Mouse (Mus musculus) heart, postnatal 10 days (tissue): Measurements from ENCODE around the gene Dnah2. TPM values are rescaled to one million over a fixed set of nuclear protein-coding genes. Genes with fewer than 3 reads are reported as not detected.
A peak's percentile ranks its signal among the peaks of the same experiment; 100 is the strongest.
"Not testable (repeated sequence)": the region's sequence is repeated elsewhere in the genome, so short reads cannot be mapped to it uniquely, and the experiment has no call there.

Experiments used
- DNase-seq, 2 experiments: peaks; one replicate each; pipeline ENCODE4 v3.0.0; 2021
- intact Hi-C: fragments of 180-260 bp; cut with DNase I; formaldehyde crosslinking; loops from one replicate; pipeline ENCODE4 v1.15.1; 2025
- total RNA-seq, 2 experiments: library from RNA; stranded (reverse); gene quantifications; 2 replicates each; pipeline ENCODE4 v1.2.3; 2021

The Dnah2 gene
- total RNA-seq, 2 experiments from 2014 or later, result 0.02 to 0.10 TPM

DNA sequence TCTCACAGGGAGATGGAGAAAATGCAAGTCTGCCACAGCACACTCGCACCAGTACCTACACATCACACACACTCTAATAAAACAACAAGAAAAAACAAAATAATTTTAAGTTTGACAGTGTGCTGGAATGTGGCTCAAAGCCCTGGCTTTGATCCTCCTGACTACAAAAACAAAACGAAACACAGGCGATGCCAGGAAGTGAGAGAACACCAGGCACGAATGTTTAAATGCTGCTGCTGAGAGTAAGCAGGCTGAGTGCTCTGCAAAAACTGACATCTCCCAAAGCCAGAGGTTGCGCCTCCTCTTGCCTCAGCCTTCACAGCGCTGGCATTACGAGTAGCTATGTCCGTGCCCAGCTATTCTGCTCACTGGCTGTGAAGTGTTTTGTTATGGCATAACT lies 16.2 kb upstream of the Dnah2 start:
- intact Hi-C loops, result no loop called here

DNA sequence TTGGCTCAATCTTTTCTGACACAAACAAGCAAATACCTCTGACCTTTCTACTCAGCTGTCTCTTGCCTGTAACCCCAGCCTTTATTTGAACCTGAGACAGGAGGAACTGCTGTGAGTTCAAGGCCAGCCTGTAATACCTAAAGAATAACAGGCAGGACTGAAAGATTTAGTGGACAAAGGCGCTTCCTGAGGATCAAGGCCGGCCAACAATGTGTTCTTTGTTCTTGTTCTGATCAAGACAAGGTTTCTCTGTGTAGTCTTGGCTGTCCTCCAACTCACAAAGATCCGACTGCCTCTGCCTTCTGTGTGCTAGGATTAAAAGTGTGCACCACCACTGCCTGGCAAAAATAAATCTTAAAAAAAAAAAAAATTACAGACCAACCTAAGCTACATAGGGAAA lies 15.5 kb upstream of the Dnah2 start:
- intact Hi-C loops, result no loop called here
- no peak for DNase-seq

More for the DNA sequence above, 16.2 kb upstream of the Dnah2 start:
- DNase-seq, result no peak

DNA sequence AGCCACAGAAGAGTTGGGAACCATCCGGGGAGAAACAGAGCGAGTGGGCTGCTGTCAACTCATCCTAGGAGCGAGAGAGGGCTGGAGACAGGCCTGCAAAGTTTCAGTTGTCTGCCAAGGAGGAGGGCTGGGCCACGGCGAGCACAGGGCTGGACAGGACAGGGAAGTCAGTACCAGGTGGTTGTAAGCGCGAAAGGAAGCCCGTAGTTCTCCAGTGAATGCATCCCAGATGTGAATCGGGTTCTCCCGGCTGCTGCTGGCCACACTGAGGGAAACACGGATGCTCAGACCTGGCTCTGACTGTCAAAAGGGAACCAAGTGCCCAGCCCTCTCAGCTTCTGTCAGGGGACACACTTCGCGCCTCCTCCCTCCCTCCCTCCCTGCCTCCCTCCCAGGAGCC lies 14.5 kb upstream of the Dnah2 start:
- DNase-seq, result no peak

DNA sequence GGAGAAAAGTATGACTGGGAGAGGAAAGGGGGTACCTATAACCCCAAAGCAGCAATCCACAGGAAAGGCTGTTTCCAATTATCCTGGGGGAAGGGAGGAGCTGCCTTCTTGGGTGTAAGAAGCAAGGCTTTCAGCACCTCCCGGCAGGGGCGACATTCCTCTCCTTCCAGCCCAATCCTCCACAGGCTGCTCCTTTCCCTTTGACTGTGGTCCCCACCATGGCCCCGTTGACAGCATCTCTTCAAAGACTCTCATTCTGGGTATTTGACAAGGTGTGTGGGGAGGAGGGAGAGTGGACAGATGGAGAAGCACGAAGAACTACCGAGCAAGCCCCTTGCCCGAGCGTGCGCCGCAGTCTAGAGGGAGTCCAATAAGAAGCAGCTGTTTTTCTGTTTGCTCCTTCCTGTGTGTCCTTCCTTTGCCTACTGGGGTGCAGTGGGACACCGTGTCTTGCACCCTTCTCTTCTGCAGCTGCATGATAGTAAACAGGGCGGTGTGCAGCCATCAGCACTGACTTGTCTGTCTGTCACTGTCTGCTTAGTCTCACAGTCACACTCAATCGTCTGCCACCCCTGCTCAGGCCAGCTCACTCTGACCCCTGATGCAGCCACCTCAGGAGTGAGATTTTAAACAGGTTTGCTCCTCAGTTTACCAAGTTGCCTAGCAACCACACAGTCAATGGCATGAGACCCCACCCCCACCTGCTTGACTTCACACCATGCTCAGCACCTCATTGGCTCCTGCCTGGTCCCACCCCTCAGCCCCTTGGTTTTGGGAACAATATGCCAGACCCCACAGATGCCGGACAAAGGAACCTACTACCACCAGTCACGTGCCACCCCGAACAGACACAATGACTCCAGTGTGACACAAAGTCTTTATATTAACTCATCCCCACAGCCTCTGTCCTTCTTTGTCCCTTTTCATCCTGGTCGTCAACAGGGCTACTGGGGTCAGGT lies 12.3 kb upstream of the Dnah2 start:
- intact Hi-C loops, result no loop called here
- DNase-seq, result no peak

More for the DNA sequence above, 14.5 kb upstream of the Dnah2 start:
- intact Hi-C loops, result no loop called here

DNA sequence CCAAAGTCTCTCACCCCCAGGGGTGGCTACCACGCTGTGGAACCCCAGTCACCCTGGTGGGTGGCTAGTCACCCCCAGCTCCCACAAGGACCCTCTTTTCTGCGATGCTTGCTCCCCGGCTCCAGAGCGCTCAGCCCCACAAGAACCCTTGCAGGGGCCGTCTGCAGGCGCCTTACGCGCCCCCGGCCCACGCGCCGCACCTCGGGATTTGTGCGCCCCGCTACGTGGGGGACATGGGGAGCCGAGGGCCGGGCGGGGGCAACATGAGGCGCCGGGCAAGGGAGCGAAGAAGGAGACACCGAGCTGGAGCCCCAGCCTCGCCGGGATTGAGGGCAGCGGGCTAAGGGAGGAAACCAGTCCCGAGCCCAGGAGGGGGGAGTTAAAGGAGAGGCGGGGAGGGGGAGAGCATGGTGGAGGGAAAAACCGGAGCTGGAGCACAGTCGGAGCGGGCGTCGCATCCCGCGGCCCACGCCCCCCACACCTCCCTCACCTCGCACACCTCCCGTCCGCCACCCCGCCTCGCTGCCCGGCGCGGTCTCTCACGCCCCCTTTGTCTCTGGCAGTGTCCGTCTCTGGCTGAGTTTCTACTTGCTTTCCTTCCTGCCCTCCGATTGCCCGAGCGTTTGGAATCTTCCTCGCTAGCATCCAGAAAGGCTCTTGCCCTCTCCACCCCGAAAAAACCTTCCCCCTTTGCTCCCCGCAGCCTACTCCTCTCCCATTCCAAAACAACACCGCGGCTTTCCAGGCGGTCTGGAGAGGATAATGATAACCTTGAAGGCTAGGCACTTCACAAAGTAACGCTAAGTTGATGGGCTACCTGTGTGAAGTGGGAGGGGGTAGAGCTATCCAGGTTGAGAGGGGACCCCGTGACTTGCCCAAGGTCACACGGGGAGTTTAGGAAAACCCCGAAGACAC lies 11.2 kb upstream of the Dnah2 start, which contains the start of gene Efnb3:
Efnb3 (minus strand) TSS at position 355 of the 915 bp plus-strand sequence.
- intact Hi-C loops, result no loop called here
- DNase-seq, result peak; percentile 55 to 67

DNA sequence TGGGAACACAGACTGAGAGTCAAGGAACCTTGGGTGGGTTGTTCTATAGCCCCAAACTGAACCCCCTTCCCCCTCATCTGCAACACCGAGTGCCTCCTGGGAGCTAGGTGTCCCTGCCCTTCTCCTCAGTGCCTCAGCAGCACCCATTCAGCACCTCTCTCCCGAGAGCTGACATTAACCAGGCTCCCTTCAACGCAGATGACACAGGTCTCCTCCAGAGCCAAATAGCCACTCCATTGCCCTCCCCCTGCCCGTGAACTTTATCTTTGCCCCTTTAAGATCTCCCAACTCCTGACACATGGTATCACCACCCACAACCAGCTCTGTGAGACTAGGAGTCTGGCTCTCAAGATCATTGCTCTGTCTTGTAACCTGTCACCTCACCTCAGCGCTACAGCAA lies 10.3 kb upstream of the Dnah2 start:
- intact Hi-C loops, result no loop called here
- DNase-seq, result peak; percentile 81 to 84

DNA sequence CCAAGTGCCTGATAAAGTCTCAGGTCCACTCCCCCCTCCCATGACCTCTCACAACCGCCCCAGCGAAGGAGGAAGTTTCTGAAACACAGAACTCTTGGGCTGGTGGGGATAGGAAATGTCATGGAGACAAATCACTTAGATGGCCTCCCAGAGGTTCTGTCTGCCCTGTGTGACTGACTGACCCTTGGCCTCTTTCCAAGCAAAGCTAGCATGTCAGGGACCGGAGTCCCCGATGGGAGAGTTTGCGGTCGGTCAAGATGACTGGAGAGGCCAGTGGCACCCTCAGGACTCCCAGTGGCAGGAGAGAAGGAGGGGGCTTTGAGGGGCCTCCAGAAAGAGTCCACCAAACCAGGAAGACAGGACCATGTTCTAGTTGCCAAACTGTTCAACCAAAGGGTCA lies 9.8 kb upstream of the Dnah2 start:
- peak; percentile 33 to 47 for DNase-seq
- intact Hi-C loops, result no loop called here

DNA sequence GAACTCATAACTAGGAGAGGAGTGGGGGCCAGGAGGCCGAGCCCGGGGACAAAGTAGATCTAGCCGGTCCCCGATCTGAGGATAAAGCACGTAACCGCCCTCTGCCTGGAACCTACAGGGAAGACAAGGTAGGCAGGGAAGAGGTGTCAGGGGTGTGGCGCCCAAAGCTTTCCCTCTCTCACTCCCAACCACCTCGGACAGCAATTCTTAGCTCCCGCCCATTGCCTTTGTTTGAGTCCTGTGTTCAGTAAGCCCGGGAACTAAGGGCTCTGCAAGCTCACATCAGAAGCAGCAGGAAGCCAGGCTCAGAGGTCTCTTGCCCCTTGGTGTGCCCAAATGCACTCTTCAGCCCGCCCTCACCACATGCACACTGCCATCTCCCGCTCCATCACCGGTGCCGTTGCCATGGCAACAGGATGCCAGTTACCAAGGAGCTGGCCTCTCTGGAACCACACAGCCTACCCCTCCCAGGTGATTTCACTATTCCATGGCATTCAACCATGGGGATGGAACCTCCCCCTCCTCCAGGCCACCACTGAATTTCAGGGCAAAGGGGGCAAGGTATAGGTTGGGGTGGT lies 8.6 kb upstream of the Dnah2 start:
- intact Hi-C loops, result no loop called here
- DNase-seq, result no peak

DNA sequence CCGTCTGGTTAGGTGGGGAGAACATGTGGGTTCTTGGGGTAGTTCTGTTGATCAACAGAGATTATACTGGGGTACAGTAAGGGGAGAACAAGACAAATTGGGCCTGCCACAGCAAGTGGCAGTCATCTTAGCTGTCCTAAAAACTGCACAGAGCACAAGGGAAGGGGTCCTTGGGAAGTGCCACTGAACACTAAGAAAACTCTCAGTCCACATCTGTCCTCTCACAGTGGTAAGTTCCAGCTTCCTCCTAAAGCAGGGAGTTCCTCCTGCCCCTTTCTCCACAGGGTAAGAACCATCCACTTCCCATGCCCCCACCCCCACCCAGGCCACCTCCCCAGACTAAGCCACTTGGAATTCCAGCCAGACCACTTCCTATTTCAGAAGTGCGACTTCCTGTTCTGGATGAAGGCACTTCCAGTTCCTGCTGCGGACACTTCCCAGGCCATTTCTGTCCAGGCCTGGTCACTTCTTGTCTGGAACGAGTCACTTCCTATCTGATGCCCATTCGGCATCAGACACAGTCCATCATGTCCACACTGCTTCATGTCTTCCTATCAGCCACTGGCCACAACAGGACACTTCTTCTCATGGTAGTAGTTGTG lies 5.7 kb upstream of the Dnah2 start:
- peak in 1 of 2 experiments; percentile 15 for DNase-seq
- intact Hi-C loops, result no loop called here

DNA sequence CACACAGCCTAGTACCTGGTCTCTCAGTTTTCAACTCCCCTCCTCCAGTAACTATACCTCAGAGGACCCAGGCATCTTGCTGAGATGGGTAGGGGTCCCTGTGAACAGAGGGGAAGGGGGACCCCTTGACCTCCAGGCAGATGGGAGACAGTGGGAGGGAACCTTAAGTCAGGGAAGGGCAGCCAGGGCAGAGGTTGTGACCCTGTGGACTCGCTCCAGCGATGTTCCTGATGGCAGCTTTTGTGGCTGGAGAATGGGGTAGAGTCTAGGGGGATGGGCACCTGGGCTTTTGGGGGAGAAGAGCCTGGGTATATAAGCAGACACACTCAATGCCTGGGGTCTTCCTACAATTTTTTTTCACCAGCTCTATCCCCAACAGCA lies 4.4 kb upstream of the Dnah2 start:
- intact Hi-C loops, result no loop called here
- DNase-seq, result no peak

DNA sequence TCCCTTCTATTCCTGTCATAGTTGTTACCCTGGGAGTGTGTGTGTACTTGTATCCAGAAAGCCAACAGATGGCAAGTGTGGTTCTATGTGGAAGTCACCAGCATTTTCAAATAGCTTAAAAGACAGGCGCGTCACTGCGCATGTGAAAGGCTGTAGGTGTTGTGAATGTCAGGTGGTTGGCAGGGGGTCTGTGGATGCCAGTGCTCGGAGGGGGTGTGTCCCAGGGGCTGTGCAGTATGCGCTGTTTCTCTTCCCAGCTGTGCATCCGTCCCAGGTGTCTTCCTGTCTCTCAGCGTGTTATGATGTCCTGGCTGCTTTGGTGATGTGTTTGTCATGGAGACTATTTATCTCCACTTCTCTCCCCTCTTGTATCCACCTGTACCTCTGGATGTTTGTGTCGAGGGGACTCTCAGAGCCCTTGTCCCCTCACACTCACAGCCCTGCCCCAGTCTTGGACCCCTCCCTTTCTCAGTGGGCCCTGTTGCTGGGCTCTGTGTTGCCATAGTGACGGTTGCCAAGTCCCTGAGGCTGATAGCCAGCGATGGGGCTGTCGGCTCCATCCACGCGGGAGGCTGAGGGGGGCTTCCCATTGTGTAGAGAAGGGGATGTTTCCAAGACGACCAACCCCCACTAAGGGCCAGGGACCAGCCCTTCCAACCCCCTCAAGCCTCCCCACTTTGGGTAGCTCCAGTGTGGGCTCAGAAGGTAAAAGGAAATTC lies 3.9 kb upstream of the Dnah2 start:
- intact Hi-C loops, result no loop called here
- no peak for DNase-seq

DNA sequence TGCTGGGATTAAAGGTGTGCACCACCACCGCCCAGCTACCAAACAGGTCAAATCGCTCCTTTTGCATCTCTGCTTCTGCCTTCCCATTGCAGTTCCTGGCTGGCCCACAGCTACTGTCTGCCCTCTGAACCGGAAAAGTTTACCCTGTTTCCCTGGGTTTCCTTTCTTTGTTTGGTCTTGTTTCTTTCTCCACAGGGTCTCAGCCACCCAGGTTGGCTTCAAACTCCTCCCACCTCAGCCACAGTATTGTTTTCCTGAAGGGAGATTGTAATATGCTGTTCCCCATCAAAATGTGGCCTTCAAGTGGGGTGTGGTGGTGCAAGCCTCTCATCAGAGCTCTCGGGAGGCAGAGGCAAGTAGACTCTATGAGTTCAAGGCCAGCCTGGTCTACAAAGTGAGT lies 2.4 kb upstream of the Dnah2 start:
- intact Hi-C loops, result no loop called here
- no peak for DNase-seq

DNA sequence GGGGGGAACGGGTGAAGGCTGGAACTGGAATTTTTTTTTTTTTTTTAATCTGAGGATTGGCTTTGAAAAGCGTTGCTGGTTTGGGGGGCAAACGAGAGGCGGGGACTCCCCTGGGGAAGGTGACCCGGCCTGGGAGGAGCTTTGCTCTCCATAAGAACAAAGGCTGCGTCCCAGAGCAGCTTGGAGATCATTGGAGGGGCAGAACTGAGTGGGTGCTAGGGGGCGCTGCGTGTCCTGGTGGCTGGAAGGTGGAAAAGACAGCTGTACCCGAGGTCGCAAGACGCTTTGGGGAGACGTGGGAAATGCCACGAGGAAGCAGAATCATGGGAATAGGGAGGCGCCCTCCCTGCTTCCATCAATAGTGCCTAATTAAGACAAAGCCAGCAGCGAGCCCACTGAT lies 1.8 kb downstream of the Dnah2 start:
- intact Hi-C loops, result loop anchor here (2.0 kb wide), 2 partner anchors 32 to 68 kb away; no protein-coding TSS in a partner anchor
- peak; percentile 37 to 64 for DNase-seq

DNA sequence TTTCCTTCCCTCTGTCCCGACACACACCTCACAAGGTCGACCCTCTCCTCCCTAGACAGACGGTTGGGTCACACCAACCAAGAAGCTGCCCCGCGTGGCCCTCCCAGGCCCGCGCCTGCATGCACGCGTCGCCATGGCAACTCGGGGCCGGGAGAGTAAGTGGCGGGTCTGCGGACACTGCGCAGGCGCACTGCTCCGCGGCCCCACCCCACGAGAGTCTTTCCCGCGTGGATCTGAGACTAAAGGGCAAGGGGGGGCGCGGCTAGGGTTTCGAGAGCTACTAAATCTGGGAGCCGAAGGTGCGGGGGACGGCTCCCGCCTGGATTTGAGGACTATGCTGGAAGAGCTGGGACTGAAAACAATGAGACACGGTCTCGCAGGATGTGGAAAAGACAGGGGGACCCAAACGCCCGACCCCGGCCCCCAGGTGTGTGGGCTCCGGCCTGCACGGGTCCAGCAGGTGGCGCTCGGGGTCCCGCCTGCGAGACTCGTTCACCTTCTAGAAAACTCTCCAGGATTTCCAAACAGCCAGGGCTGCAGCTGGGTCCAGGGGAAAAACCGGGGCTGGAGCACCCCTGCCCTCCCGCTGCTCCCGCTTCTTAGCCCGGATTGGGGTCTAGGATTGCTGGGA lies 2.4 kb downstream of the Dnah2 start:
- intact Hi-C loops, result loop anchor here (2.0 kb wide), 2 partner anchors 32 to 68 kb away; no protein-coding TSS in a partner anchor
- peak; percentile 84 to 86 for DNase-seq

DNA sequence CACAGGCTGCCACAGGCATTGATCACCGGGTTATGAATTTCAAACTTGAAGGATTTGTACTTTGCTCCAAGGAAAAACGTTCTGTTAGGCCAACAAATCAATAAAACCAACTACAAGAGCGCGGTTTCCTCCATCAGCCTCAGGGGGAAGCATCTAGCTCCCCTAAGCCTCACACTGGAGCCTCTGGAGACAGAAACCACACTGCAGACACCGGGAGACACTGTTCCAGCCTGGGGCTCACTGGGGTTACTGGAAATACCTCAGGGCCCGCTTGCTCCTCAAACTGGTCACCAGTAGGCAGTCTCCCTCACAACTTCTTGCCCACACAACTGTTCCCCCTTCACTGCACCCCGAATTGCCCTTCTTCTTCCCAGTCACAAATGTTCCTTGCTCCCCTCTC lies 3.0 kb downstream of the Dnah2 start:
- DNase-seq, result no peak
- intact Hi-C loops, result loop anchor here (2.0 kb wide), 2 partner anchors 33 to 69 kb away; no protein-coding TSS in a partner anchor

DNA sequence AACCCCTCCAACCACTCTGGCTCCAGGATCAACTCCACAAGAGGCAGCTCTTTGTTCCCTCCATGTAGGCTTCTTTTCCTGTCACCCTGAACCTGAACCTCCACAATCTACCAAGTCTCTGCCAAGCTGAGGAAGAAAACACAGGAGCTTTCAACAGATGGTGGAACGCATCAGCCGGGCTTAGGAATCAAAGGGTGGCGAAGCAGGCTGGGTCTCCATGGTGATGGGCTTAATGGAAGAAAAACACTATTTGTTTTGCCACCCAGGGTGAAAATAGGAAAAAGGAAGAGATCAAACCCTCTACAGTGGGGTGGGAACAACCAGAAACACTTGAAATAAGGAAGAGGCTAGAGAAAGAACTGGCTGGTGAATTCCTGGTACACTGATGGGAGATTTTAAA lies 5.3 kb downstream of the Dnah2 start:
- no peak for DNase-seq
- intact Hi-C loops, result no loop called here

DNA sequence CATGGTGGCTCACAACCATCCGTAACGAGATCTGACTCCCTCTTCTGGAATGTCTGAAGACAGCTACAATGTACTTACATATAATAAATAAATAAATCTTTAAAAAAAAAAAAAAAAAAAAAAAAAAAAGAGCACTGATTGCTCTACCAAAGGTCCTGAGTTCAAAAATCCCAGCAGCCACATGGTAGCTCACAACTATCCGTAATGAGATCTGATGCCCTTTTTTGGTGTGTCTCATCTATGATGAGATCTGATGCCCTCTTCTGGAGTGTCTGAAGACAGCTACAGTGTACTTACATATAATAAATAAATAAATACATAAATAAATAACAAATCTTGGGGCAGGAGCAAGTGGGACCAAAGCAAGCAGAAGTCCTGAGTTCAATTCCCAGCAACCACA lies 7.2 kb downstream of the Dnah2 start:
- DNase-seq, intact Hi-C loops: not testable (repeated sequence)

DNA sequence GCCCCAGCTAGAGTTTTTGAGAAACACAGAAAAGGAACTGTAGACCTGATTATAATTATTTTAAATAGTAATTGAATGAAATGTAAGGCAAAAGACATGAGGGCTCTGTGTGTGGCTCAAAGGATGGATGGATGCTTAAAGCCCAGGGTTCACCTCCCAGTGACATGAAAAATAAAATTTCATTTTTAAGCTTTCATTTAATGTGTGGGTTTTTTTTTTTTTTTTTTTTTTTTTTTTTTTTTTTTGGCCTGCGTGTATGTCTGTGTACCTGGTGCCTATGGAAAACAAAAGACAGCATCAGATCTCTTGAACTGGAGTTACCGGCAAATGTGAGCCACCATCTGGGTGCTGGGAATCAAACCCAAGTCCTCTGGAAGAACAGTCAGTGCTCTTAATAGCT lies 8.2 kb downstream of the Dnah2 start:
- intact Hi-C loops, result no loop called here
- DNase-seq, result no peak

DNA sequence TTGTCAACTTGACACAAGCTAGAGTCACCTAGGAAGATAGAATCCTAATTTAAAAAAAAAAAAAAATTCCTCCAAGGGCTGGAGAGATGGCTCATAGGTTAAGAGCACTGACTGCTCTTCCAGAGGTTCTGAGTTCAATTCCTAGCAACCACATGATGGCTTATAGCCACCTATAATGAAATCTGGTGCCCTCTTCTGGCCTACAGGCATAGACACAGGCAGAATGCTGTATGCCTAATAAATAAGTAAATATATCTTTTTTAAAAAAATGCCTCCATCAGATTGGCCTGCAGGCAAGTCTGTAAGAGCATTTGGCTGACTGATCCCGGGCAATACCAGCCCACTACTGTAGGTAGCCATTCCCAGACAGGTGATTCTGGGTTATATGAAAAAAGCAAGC lies 13.9 kb downstream of the Dnah2 start:
- intact Hi-C loops, result no loop called here
- DNase-seq, result no peak
